Mouse (Mus musculus) hindbrain, embryonic 11.5 days (tissue): ENCODE results near the gene Ndufaf3. TPM values are rescaled to one million over a fixed set of nuclear protein-coding genes. Genes with fewer than 3 reads are reported as not detected.

Experiments used
- ATAC-seq: fragments of 200-750 bp; cut with Nextera tagmentation; 2 replicates; pipeline ENCODE4 v1.8.0; 2017; ENCODE audit warnings: mild to moderate bottlenecking, moderate TSS enrichment, moderate library complexity; ENCODE audit not compliant: low FRiP score
- DNase-seq: peaks from one replicate; pipeline ENCODE4 v3.0.0-alpha.2; 2015; ENCODE audit warnings: low spot score
- H3K27ac ChIP-seq: fragments of 300-500 bp; sonication (generic); 2 replicates; pipeline ENCODE4 v1.5.1; 2014; ENCODE audit warnings: mild to moderate bottlenecking, low read depth, low read length
- H3K27me3 ChIP-seq: fragments of 300-500 bp; sonication (generic); 2 replicates; pipeline ENCODE4 v1.6.1; 2014; ENCODE audit warnings: mild to moderate bottlenecking, low read length, moderate library complexity, mixed read lengths; ENCODE audit not compliant: control insufficient read depth, insufficient read depth
- H3K36me3 ChIP-seq: fragments of 300-500 bp; sonication (generic); 2 replicates; pipeline ENCODE4 v1.6.1; 2014; ENCODE audit warnings: mild to moderate bottlenecking, low read length, moderate library complexity, mixed read lengths; ENCODE audit not compliant: control insufficient read depth, insufficient read depth
- H3K4me1 ChIP-seq: fragments of 300-500 bp; sonication (generic); replicated peaks from 2 replicates; pipeline ENCODE4 v1.6.1; 2014; ENCODE audit warnings: low read length, mixed read lengths; ENCODE audit not compliant: control insufficient read depth, insufficient read depth
- H3K4me2 ChIP-seq: fragments of 300-500 bp; sonication (generic); replicated peaks from 2 replicates; pipeline ENCODE4 v1.6.1; 2014; ENCODE audit warnings: mild to moderate bottlenecking, low read depth, low read length
- H3K4me3 ChIP-seq: fragments of 300-500 bp; sonication (generic); 2 replicates; pipeline ENCODE4 v1.5.1; 2014; ENCODE audit warnings: low read depth, low read length
- H3K9ac ChIP-seq: fragments of 300-500 bp; sonication (generic); 2 replicates; pipeline ENCODE4 v1.6.1; 2014; ENCODE audit warnings: low read depth, low read length
- H3K9me3 ChIP-seq: fragments of 300-500 bp; sonication (generic); 2 replicates; pipeline ENCODE4 v1.6.1; 2016; ENCODE audit warnings: low read length; ENCODE audit not compliant: control insufficient read depth
- WGBS: fragments of 180-500 bp; shearing (Covaris S2); extraction: QIAGEN DNeasy Blood & Tissue Kit; methylation state at CpG from one replicate; pipeline ENCODE4 v1.1.7; 2014; 5-methylcytosine and 5-hydroxymethylcytosine counted together
- polyA plus RNA-seq: library from polyadenylated mRNA; unstranded; fragments of >200 nt; fragmentation: Nextera tagmentation; extraction: Ambion mirVana; gene quantifications from 2 replicates; pipeline ENCODE4 v1.2.1, GENCODE M21; 2014

The Ndufaf3 gene
- polyA plus RNA-seq, 1 experiment from 2014 or later: 59.4 TPM

- Histone ChIP-seq H3K4me1 (peaks cover 13% of the 10 kb centered on the region; the same call in 1 of the 2 replicates), H3K9me3 (no peaks in the 10 kb centered on the region), H3K4me3 (no peak overlapping the region; the same call in 1 of the 2 replicates), H3K27ac (no peak overlapping the region), H3K9ac (no peak overlapping the region), H3K4me2 (peak overlapping the region; percentile 14), H3K36me3 (peaks cover 16% of the 10 kb centered on the region), H3K27me3 (no peaks in the 10 kb centered on the region)
- no peak for DNase-seq
- no peak for ATAC-seq
- 85% methylated on average over 37 of the region's 37 CpGs for WGBS
Measured at GRCm38 (mm10) chr9:108575321-108576297, 8.4 kb upstream of the Ndufaf3 start.

- Histone ChIP-seq H3K9ac (no peak overlapping the region), H3K4me3 (no peak overlapping the region), H3K4me1 (peaks cover 16% of the 10 kb centered on the region; the same call in 1 of the 2 replicates), H3K27me3 (no peaks in the 10 kb centered on the region), H3K9me3 (no peaks in the 10 kb centered on the region), H3K36me3 (peaks cover 16% of the 10 kb centered on the region), H3K27ac (no peak overlapping the region), H3K4me2 (peak overlapping the region; percentile 14; the same call in 1 of the 2 replicates)
- no peak for ATAC-seq
- no peak for DNase-seq
- 87% methylated on average over 12 of the region's 12 CpGs for WGBS
Measured at GRCm38 (mm10) chr9:108574921-108575320, 7.7 kb upstream of the Ndufaf3 start.

DNA sequence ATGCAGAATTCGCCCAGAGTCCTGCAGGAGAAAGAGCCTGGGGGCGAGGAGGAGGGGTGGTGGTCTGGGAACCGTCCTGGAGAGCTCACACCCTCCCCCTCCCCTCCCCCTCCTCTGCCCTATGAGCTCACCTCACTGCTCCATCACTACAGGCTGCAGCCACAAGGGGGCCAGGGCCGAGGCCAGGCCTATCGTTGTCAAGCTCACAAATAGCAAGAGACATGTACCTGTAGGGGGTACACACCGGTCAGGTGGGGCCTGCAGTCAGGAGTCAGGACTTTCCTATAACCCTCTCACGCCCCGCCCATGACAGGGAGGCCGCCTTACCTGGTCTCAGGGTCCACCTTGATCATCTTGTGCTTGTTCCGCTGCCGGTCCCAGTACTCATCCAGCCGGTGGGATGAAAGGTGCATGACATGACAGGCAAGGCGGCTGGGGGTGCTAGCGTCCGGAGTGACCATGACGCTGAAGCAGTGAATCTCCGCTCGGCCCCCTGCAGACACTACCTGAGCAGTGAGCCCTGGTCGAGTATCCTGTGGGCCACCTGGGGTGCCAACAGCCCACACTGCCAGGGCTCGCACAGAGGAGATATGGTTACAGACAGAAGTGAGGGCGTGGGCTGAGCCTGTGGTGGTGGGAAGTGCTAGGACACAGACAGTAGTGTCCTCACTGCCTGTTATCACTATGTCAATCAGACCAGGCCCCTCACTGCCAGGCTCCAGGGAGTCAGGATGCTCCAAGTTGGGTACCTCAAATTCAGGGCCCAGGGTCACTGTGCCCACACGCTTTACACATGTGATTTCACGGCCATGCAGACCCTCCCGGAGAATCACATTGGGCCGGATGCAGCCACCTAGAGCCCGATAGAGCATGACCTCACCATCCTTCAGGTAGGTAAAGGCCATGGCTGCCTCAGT is 6.8 kb upstream of the Ndufaf3 start:
- WGBS: 51% methylated on average over 26 of the region's 26 CpGs
- H3K27ac ChIP-seq: no peak overlapping the region
- H3K9me3 ChIP-seq: no peaks in the 10 kb centered on the region
- peaks cover 16% of the 10 kb centered on the region for H3K36me3 ChIP-seq
- ATAC-seq: no peak
- H3K9ac ChIP-seq: no peak overlapping the region
- H3K27me3 ChIP-seq: no peaks in the 10 kb centered on the region
- no peak overlapping the region for H3K4me3 ChIP-seq
- no peak overlapping the region for H3K4me2 ChIP-seq
- peak; percentile 83 for DNase-seq
- peaks cover 10% of the 10 kb centered on the region; the same call in 1 of the 2 replicates for H3K4me1 ChIP-seq

GRCm38 (mm10) chr9:108572321-108572720 is 5.1 kb upstream of the Ndufaf3 start:
- 91% methylated on average over 10 of the region's 10 CpGs for WGBS
- Histone ChIP-seq H3K27ac (no peak overlapping the region), H3K9me3 (no peaks in the 10 kb centered on the region), H3K4me1 (peaks cover 17% of the 10 kb centered on the region), H3K4me3 (no peak overlapping the region), H3K27me3 (no peaks in the 10 kb centered on the region), H3K9ac (no peak overlapping the region), H3K36me3 (peaks cover 16% of the 10 kb centered on the region), H3K4me2 (no peak overlapping the region)
- no peak for ATAC-seq
- DNase-seq: no peak

DNA sequence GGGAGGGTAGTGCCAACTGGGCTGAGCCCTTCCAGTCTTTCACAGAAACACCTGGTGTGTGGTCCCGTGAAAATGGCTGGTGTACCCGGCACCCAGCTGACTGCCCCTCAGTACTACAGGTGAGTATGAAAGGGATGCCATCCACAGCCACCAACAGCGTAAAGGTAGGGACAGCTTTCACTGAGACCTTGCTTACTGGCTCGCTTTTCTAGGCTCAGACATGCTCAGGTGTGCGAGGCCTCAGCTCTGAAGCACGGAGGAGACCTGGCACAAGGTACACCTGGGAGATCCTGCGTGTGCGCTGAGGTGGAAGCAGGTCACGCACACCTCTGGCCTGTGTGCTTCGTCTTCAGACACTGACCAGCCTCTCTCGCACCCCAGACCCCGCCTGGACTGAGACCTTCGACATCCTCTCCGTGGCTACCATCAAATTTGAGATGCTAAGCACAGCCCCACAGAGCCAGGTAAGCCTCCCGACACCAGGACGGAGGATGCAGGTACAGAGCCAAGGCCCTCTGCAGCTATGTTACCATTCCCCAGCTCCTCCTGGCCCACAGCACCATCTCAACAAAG is 4.3 kb upstream of the Ndufaf3 start:
- Histone ChIP-seq H3K9ac (no peak overlapping the region), H3K27ac (no peak overlapping the region), H3K36me3 (peaks cover 16% of the 10 kb centered on the region), H3K27me3 (no peaks in the 10 kb centered on the region), H3K9me3 (no peaks in the 10 kb centered on the region), H3K4me1 (peaks cover 11% of the 10 kb centered on the region), H3K4me2 (no peak overlapping the region), H3K4me3 (no peak overlapping the region; the same call in 1 of the 2 replicates)
- DNase-seq (no peak), ATAC-seq (no peak)
- 96% methylated on average over 16 of the region's 16 CpGs for WGBS

GRCm38 (mm10) chr9:108570207-108570896 is 3.1 kb upstream of the Ndufaf3 start:
- Histone ChIP-seq H3K4me1 (peaks cover 16% of the 10 kb centered on the region), H3K27ac (peak overlapping the region; percentile 62; the same call in 1 of the 2 replicates), H3K9me3 (no peaks in the 10 kb centered on the region), H3K4me2 (peak overlapping the region; percentile 95), H3K4me3 (peak overlapping the region; percentile 56), H3K27me3 (no peaks in the 10 kb centered on the region), H3K9ac (peak overlapping the region; percentile 68), H3K36me3 (peaks cover 13% of the 10 kb centered on the region)
- no peak for ATAC-seq
- WGBS: 2% methylated on average over 40 of the region's 40 CpGs
- DNase-seq: peak; percentile 85

GRCm38 (mm10) chr9:108569381-108570206 is 2.4 kb upstream of the Ndufaf3 start, which contains the start of gene Dalrd3:
TSS of gene Dalrd3 (plus strand) at chr9:108569886.
- H3K27me3 ChIP-seq: no peaks in the 10 kb centered on the region
- peak within 1 kb of the TSS; percentile 62; the same call in 1 of the 2 replicates for H3K27ac ChIP-seq
- peak within 1 kb of the TSS; percentile 56 for H3K4me3 ChIP-seq
- H3K9me3 ChIP-seq: no peaks in the 10 kb centered on the region
- WGBS: 7% methylated on average over 42 of the region's 42 CpGs
- H3K4me2 ChIP-seq: peak within 1 kb of the TSS; percentile 95
- ATAC-seq: peak; percentile 75
- DNase-seq: peak; percentile 94
- H3K36me3 ChIP-seq: peaks cover 12% of the 10 kb centered on the region
- peak within 1 kb of the TSS; percentile 68 for H3K9ac ChIP-seq
- H3K4me1 ChIP-seq: peaks cover 16% of the 10 kb centered on the region
